Mouse (Mus musculus) C2C12 (cell line): Measurements from ENCODE around the gene 1110002E22Rik.

Experiments
- CTCF ChIP-seq: IDR thresholded peaks from one replicate; pipeline ENCODE4 v1.5.1; 2011; ENCODE audit not compliant: control insufficient read depth, insufficient read depth, insufficient read length
- MAX ChIP-seq: IDR thresholded peaks from one replicate; pipeline ENCODE4 v1.6.1; 2011; ENCODE audit warnings: mild to moderate bottlenecking, control low read depth
- MYOD1 ChIP-seq: IDR thresholded peaks from one replicate; pipeline ENCODE4 v1.6.1; 2011; ENCODE audit warnings: low read depth; ENCODE audit not compliant: control insufficient read depth, insufficient read length
- USF1 ChIP-seq: IDR thresholded peaks from one replicate; pipeline ENCODE4 v1.6.1; 2011; ENCODE audit warnings: low read depth, mild to moderate bottlenecking, control low read depth, moderate library complexity

- no peak for TF ChIP-seq USF1
- TF ChIP-seq MAX = no peak
- TF ChIP-seq CTCF = no peak
- no peak for TF ChIP-seq MYOD1
Measured at GRCm38 (mm10) chr3:138026286-138026685, 38.6 kb upstream of the 1110002E22Rik start.
